Mouse (Mus musculus): ENCODE measurements around the gene Ptma. TPM values are rescaled to one million over a fixed set of nuclear protein-coding genes. Genes with fewer than 3 reads are reported as not detected.

Gene Ptma
- 1,912 and 1,997 TPM in 2 replicates for polyA plus RNA-seq (2015; fragmentation: Nextera tagmentation; extraction: Ambion mirVana)

GRCm38 (mm10) chr1:86526116-86526788, at the start of gene Ptma:
Gene Ptma, plus strand, starts transcription at chr1:86526726.

Other genes starting within 250 kb of the Ptma start
- gene B3gnt7, start 223.9 kb upstream of the Ptma start, polyA plus RNA-seq (2015; fragmentation: Nextera tagmentation; extraction: Ambion mirVana), result 2.1 and 2.2 TPM in 2 replicates
- gene Ncl, start 167.3 kb upstream of the Ptma start, polyA plus RNA-seq (2015; fragmentation: Nextera tagmentation; extraction: Ambion mirVana), result 380 and 415 TPM in 2 replicates
- 0.10 TPM in 1 of 2 replicates, not detected in the other for gene Nmur1, start 100.5 kb upstream of the Ptma start, polyA plus RNA-seq (2015; fragmentation: Nextera tagmentation; extraction: Ambion mirVana)
- not detected in 2 replicates for gene Tex44, start 100.4 kb upstream of the Ptma start, polyA plus RNA-seq (2015; fragmentation: Nextera tagmentation; extraction: Ambion mirVana)
- 43.0 and 47.1 TPM in 2 replicates for gene Pde6d, start 55.9 kb downstream of the Ptma start, polyA plus RNA-seq (2015; fragmentation: Nextera tagmentation; extraction: Ambion mirVana)
- gene Cops7b, start 56.2 kb downstream of the Ptma start, polyA plus RNA-seq (2015; fragmentation: Nextera tagmentation; extraction: Ambion mirVana), result 15.5 and 18.0 TPM in 2 replicates
- 0.21 TPM in 1 of 2 replicates, not detected in the other for gene Nppc, start 143.8 kb downstream of the Ptma start, polyA plus RNA-seq (2015; fragmentation: Nextera tagmentation; extraction: Ambion mirVana)
- gene Dis3l2, start 177.1 kb downstream of the Ptma start, polyA plus RNA-seq (2015; fragmentation: Nextera tagmentation; extraction: Ambion mirVana), result 11.7 and 13.1 TPM in 2 replicates